Mouse (Mus musculus) kidney, postnatal 10 days (tissue): ENCODE measurements around the gene Ndufb8.

ENCODE experiments used
- DNase-seq: peaks from one replicate; pipeline ENCODE4 v3.0.0; 2021; ENCODE audit warnings: mixed read lengths

Gene Ndufb8

GRCm38 (mm10) chr19:44554861-44555590 is at the start of gene Ndufb8:
Gene Ndufb8, minus strand, starts transcription at chr19:44555440.
- DNase-seq: peak; percentile 98

- DNase-seq: no peak
These were observed 38.9 kb upstream of the Ndufb8 start for GRCm38 (mm10) chr19:44594180-44594579.

GRCm38 (mm10) chr19:44591638-44592037 is 36.4 kb upstream of the Ndufb8 start:
- DNase-seq: no peak

GRCm38 (mm10) chr19:44590992-44591391 is 35.8 kb upstream of the Ndufb8 start:
- DNase-seq: no peak

GRCm38 (mm10) chr19:44589591-44590223 is 34.5 kb upstream of the Ndufb8 start:
- no peak for DNase-seq

GRCm38 (mm10) chr19:44588036-44588435 is 32.8 kb upstream of the Ndufb8 start:
- no peak for DNase-seq

GRCm38 (mm10) chr19:44582638-44583309 is 27.5 kb upstream of the Ndufb8 start:
- DNase-seq: peak; percentile 97

- DNase-seq: no peak
These were observed 26.9 kb upstream of the Ndufb8 start for GRCm38 (mm10) chr19:44582103-44582502.

- no peak for DNase-seq
These were observed 22.8 kb upstream of the Ndufb8 start for GRCm38 (mm10) chr19:44578038-44578437.

- no peak for DNase-seq
These were observed 21.0 kb upstream of the Ndufb8 start for GRCm38 (mm10) chr19:44576275-44576674.

- DNase-seq: no peak
These were observed 12.5 kb upstream of the Ndufb8 start for GRCm38 (mm10) chr19:44567763-44568162.

- DNase-seq: no peak
These were observed 8.8 kb upstream of the Ndufb8 start for GRCm38 (mm10) chr19:44564006-44564405.

- peak; percentile 95 for DNase-seq
These were observed 7.5 kb upstream of the Ndufb8 start, which contains the start of gene Hif1an for GRCm38 (mm10) chr19:44562652-44563206. Gene Hif1an, plus strand, starts transcription at chr19:44562850.

GRCm38 (mm10) chr19:44554490-44554860 is 765 bp downstream of the Ndufb8 start:
- DNase-seq: no peak

GRCm38 (mm10) chr19:44553286-44553685 is 2.0 kb downstream of the Ndufb8 start:
- peak; percentile 26 for DNase-seq

- no peak for DNase-seq
These were observed 2.5 kb downstream of the Ndufb8 start, which contains the start of gene Gm20538 for GRCm38 (mm10) chr19:44552731-44553130. Gene Gm20538, minus strand, starts transcription at chr19:44552831.

GRCm38 (mm10) chr19:44545321-44546041 is 9.8 kb downstream of the Ndufb8 start, which contains the start of gene Sec31b:
Gene Sec31b, minus strand, starts transcription at chr19:44545864.
- DNase-seq: peak; percentile 75

- peak; percentile 87 for DNase-seq
These were observed 10.5 kb downstream of the Ndufb8 start for GRCm38 (mm10) chr19:44544775-44545174.

GRCm38 (mm10) chr19:44544372-44544771 is 10.9 kb downstream of the Ndufb8 start:
- DNase-seq: no peak

GRCm38 (mm10) chr19:44542694-44543178 is 12.5 kb downstream of the Ndufb8 start:
- no peak for DNase-seq

GRCm38 (mm10) chr19:44537416-44537815 is 17.8 kb downstream of the Ndufb8 start:
- no peak for DNase-seq

GRCm38 (mm10) chr19:44535376-44535775 is 19.9 kb downstream of the Ndufb8 start:
- DNase-seq: peak; percentile 38
